Mouse (Mus musculus) kidney, embryonic 14.5 days (tissue): ENCODE measurements around the gene Adamts4. TPM values are rescaled to one million over a fixed set of nuclear protein-coding genes. Genes with fewer than 3 reads are reported as not detected.

Experiments
- ATAC-seq: fragments of 200-750 bp; cut with Nextera tagmentation; 2 replicates; pipeline ENCODE4 v1.8.0; 2017; ENCODE audit warnings: moderate number of reproducible peaks, mild to moderate bottlenecking, moderate TSS enrichment, moderate library complexity; ENCODE audit not compliant: low FRiP score, low TSS enrichment
- H3K27ac ChIP-seq: fragments of 300-500 bp; sonication (generic); 2 replicates; pipeline ENCODE4 v1.5.1; 2014; ENCODE audit warnings: low read depth, mild to moderate bottlenecking, low read length, moderate library complexity, mixed read lengths
- H3K27me3 ChIP-seq: fragments of 300-500 bp; sonication (generic); 2 replicates; pipeline ENCODE4 v1.6.1; 2014; ENCODE audit warnings: mild to moderate bottlenecking, low read length; ENCODE audit not compliant: control insufficient read depth, insufficient read depth
- H3K36me3 ChIP-seq: fragments of 300-500 bp; sonication (generic); 2 replicates; pipeline ENCODE4 v1.6.1; 2014; ENCODE audit warnings: low read length, mixed read lengths; ENCODE audit not compliant: control insufficient read depth, insufficient read depth
- H3K4me1 ChIP-seq: fragments of 300-500 bp; sonication (generic); 2 replicates; pipeline ENCODE4 v1.6.1; 2014; ENCODE audit warnings: low read length, mixed read lengths; ENCODE audit not compliant: control insufficient read depth, insufficient read depth
- H3K4me2 ChIP-seq: fragments of 300-500 bp; sonication (generic); replicated peaks from 2 replicates; pipeline ENCODE4 v1.6.1; 2014; ENCODE audit warnings: low read depth, mild to moderate bottlenecking, low read length
- H3K4me3 ChIP-seq: fragments of 300-500 bp; sonication (generic); 2 replicates; pipeline ENCODE4 v1.5.1; 2014; ENCODE audit warnings: mild to moderate bottlenecking, low read length
- H3K9ac ChIP-seq: fragments of 300-500 bp; sonication (generic); 2 replicates; pipeline ENCODE4 v1.6.1; 2014; ENCODE audit warnings: low read depth, mild to moderate bottlenecking, low read length, moderate library complexity
- H3K9me3 ChIP-seq: fragments of 300-500 bp; sonication (generic); 2 replicates; pipeline ENCODE4 v1.6.1; 2016; ENCODE audit warnings: low read length; ENCODE audit not compliant: control insufficient read depth
- WGBS: fragments of 180-500 bp; shearing (Covaris S2); extraction: QIAGEN DNeasy Blood & Tissue Kit; methylation state at CpG from one replicate; pipeline ENCODE4 v1.1.7; 2014; 5-methylcytosine and 5-hydroxymethylcytosine counted together
- polyA plus RNA-seq: library from polyadenylated mRNA; unstranded; fragments of >200 nt; fragmentation: Nextera tagmentation; extraction: Ambion mirVana; gene quantifications from 2 replicates; pipeline ENCODE4 v1.2.1, GENCODE M21; 2014

The Adamts4 gene
- polyA plus RNA-seq, 1 experiment from 2014 or later, result 6.9 TPM

DNA sequence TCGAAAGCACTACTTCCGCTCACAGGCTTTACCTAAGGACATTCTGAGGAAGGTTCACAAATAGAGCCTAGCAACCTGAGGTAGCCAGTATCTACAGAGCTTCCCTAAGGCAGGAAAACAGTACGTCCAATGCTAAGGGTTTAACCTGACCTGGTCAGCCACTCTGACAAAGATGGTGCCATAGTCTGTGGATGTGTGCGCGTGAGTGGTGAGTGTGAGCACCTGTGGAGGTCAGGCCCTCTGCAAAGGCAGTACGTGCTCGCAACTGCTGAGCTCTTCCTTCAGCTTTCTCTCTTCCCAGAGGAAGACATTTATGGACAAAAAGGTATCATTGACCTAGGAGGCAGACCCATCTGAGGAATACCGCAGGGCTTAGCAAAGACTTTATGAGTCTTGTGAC, 28.2 kb downstream of the Adamts4 start:
- Histone ChIP-seq H3K4me1 (peaks cover 13% of the 10 kb centered on the region; the same call in 1 of the 2 replicates), H3K27ac (no peak overlapping the region), H3K27me3 (no peaks in the 10 kb centered on the region), H3K36me3 (peaks cover 60% of the 10 kb centered on the region), H3K9ac (no peak overlapping the region), H3K4me3 (no peak overlapping the region), H3K9me3 (no peaks in the 10 kb centered on the region), H3K4me2 (no peak overlapping the region)
- ATAC-seq, result no peak
- 90% methylated on average over 8 of the region's 8 CpGs for WGBS

DNA sequence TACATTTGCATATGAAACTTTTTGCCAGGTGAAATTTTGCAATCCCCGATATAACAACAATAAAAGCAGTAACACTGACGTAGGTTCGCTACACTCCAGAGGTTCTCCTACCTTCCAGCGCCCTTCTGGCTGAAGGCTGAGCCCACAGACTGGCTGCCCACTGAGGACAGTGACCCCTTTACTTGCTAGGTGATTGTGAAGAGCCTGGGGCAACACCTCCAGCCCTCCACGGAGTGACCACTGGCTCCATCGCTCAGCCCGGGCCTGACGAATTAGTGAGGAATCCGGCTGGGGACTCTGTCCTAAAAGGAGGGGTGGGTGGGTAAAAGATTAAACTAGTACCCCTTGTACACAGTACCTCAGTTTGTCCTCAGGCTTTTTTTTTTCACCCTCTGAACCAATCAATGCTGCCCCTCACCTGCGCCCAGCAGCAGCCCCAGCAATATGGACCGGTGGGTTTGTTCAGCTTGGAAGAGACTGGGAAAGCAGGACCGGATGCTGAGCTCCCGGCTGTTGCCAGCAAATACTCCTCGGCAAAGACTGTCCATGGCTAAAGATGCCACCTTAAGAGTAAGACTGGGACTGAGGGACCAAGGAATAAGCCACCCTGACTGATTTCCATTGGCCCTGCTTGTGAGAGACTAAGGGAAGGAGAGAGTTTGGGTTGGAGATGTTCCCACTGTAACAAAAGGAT, 28.9 kb downstream of the Adamts4 start:
- peak overlapping the region; percentile 65; the same call in 1 of the 2 replicates for H3K9ac ChIP-seq
- peaks cover 13% of the 10 kb centered on the region; the same call in 1 of the 2 replicates for H3K4me1 ChIP-seq
- ATAC-seq, result no peak
- peaks cover 59% of the 10 kb centered on the region for H3K36me3 ChIP-seq
- no peak overlapping the region for H3K27ac ChIP-seq
- H3K4me3 ChIP-seq, result peak overlapping the region; percentile 57
- H3K9me3 ChIP-seq, result no peaks in the 10 kb centered on the region
- no peaks in the 10 kb centered on the region for H3K27me3 ChIP-seq
- peak overlapping the region; percentile 52; the same call in 1 of the 2 replicates for H3K4me2 ChIP-seq
- WGBS, result 87% methylated on average over 14 of the region's 14 CpGs

DNA sequence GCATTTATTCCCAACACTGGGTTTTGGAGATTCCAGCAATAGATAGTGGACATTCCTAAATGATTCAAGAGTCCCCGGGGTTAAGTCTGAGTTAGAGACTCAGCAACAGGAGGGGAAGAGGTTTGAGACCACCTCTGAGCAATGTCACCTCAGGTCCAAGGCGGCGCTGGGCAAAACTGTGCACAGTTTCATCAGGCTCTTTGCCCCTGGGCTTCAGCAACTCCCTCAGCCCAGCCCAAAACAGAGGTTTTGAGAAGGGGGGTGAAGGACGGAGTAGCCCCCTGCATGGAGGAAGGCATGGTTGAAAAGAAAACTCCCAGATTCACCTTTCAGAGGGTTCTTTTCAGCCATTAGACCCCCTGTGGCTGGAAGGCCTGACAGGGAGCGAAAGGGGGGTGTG, 29.5 kb downstream of the Adamts4 start:
- ATAC-seq, result no peak
- 76% methylated on average over 5 of the region's 5 CpGs for WGBS
- Histone ChIP-seq H3K4me2 (peak overlapping the region; percentile 52), H3K36me3 (peaks cover 57% of the 10 kb centered on the region), H3K9ac (peak overlapping the region; percentile 65), H3K9me3 (no peaks in the 10 kb centered on the region), H3K4me1 (peaks cover 13% of the 10 kb centered on the region; the same call in 1 of the 2 replicates), H3K27ac (no peak overlapping the region), H3K27me3 (no peaks in the 10 kb centered on the region), H3K4me3 (peak overlapping the region; percentile 57)

DNA sequence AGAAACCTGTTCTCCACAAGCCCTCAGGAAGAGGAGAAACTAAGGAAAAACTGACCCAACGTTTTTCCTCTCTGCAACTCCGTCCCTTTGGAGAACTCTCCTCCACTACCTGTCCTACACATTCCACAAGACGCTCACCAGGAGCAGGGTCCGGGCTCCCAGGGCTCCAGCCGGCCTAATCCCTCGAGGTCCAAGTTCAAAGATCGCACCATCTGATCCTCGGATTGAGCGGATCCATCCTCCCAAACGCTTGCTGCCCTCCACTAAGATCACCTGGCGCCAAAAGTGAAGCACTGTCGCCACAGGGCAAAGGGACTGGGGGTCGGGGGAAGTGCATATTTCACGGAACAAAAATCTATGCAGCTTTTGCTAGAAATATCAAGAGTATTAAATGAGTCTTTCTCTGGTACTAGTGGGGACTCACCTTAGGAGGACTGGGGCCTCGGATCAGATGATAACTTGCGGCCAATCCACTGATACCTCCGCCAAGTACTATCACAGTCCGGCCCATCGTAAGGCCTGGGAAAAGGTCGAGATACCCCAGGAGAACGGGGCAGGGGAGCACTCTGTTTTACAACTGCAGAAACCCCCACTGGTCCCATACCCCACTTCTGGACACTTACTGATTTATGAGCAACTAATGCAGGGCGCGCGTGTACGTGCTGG, 30.2 kb downstream of the Adamts4 start:
- Histone ChIP-seq H3K36me3 (peaks cover 57% of the 10 kb centered on the region), H3K4me1 (peaks cover 13% of the 10 kb centered on the region; the same call in 1 of the 2 replicates), H3K27me3 (no peaks in the 10 kb centered on the region), H3K9ac (peak overlapping the region; percentile 65), H3K9me3 (no peaks in the 10 kb centered on the region), H3K27ac (no peak overlapping the region), H3K4me2 (peak overlapping the region; percentile 52), H3K4me3 (peak overlapping the region; percentile 57)
- 1% methylated on average over 25 of the region's 25 CpGs for WGBS
- peak; percentile 28; the same call in 1 of the 2 replicates for ATAC-seq

DNA sequence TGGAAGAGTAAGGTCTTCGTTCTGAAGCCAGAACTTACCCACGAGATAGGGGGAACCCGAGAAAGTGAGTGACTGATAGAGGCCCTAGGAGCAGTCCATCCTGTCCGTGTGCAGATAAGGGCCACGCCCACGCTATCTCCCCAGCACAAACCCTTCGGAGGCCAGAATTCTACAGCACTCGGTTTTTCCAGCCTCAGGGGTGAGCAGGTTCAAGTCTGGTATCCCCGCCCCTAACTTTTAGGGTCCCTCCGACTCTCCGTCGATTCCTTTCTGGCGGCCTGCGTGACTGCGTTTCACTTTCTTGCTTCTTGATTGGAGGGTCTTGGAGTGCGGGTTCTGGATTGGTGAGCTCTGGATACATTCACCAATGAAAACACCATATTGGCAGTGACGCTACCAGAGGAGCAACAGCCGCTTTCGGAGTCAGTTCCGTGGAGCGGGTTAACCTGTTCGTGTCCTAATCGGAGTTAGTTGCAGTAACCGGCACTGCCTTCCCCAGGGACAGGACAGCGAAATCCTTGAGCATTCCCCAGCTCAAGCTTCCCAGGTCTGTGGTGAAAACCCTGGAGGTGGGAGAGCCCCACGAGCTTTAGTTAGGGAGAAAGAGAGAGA, 30.8 kb downstream of the Adamts4 start, which contains the start of gene Ppox:
Ppox (minus strand) TSS at position 271 of the 612 bp plus-strand sequence.
- WGBS, result under 1% methylated on average over 26 of the region's 26 CpGs
- H3K27ac ChIP-seq, result peak within 1 kb of the TSS; percentile 87

DNA sequence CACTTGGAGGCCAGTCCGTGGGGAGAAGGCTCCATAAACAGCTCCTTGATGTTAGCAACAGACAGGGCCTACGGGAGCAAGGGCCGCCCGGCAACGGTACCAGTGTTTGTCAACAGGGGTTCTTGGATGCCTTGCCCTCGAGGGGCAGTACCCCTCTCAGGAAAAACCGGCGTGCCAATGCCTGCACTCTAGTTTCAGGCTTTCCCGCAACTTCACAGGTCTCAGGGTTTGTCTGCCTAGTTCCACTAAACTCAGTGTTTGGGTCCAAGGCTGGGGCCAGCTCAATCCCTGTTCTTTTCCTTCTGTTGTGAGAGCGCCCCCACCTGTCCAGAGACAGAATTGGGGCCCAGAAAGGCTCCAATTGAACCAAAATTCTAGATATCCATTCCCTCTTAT, 31.3 kb downstream of the Adamts4 start:
- peak overlapping the region; percentile 57 for H3K4me3 ChIP-seq
- H3K36me3 ChIP-seq, result peaks cover 58% of the 10 kb centered on the region
- peak overlapping the region; percentile 51; the same call in 1 of the 2 replicates for H3K9ac ChIP-seq
- under 1% methylated on average over 10 of the region's 10 CpGs for WGBS
- peak overlapping the region; percentile 46 for H3K4me2 ChIP-seq
- peak; percentile 48 for ATAC-seq
- H3K27me3 ChIP-seq, result no peaks in the 10 kb centered on the region
- H3K27ac ChIP-seq, result peak overlapping the region; percentile 87
- no peaks in the 10 kb centered on the region for H3K9me3 ChIP-seq
- peaks cover 14% of the 10 kb centered on the region; the same call in 1 of the 2 replicates for H3K4me1 ChIP-seq

More for the DNA sequence above, 30.8 kb downstream of the Adamts4 start, which contains the start of gene Ppox:
- H3K4me2 ChIP-seq, result peak within 1 kb of the TSS; percentile 52
- H3K27me3 ChIP-seq, result no peaks in the 10 kb centered on the region
- H3K4me1 ChIP-seq, result peaks cover 13% of the 10 kb centered on the region; the same call in 1 of the 2 replicates
- H3K9ac ChIP-seq, result peak within 1 kb of the TSS; percentile 65
- peak within 1 kb of the TSS; percentile 57 for H3K4me3 ChIP-seq
- no peaks in the 10 kb centered on the region for H3K9me3 ChIP-seq
- H3K36me3 ChIP-seq, result peaks cover 58% of the 10 kb centered on the region
- peak; percentile 97 for ATAC-seq

DNA sequence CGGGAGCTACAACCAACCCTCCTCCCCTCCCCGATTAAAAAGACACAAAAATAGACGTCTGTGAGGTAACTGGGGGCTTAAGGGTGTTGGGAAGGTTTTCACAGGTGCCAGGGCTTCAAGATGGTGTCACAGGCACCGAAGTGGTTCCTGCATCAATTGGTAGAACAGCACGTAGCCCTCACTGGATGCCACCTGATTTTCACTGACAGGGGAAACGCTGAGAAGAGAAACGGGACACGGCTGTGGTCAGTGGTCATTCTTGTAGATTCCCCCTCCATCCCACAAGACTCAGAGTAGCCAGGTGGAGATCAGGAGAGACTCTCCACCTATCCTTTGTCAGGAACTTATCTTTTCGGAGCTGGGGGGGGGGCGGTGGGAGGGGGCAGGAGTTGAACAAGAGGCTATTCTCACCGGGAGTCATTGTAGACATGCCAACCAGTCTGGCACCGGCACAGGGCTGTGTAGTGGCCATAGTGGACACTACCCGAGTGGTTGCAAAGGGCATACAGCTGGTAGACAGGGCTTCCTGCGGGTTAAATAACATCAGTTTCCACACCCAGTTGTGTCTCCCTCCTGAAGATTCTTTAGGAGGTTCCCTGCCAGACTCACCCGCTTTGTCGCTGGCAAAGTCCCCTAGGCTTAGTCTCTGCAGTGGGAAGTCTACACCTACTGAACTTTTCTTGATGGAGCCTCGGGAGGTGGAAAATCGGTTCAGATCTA, 32.0 kb downstream of the Adamts4 start:
- 82% methylated on average over 18 of the region's 18 CpGs for WGBS
- H3K27ac ChIP-seq, result peak overlapping the region; percentile 87; the same call in 1 of the 2 replicates

More for the DNA sequence above, 32.0 kb downstream of the Adamts4 start:
- Histone ChIP-seq H3K4me3 (peak overlapping the region; percentile 57; the same call in 1 of the 2 replicates), H3K9me3 (no peaks in the 10 kb centered on the region), H3K4me1 (peaks cover 18% of the 10 kb centered on the region; the same call in 1 of the 2 replicates), H3K27me3 (no peaks in the 10 kb centered on the region), H3K9ac (peak overlapping the region; percentile 51; the same call in 1 of the 2 replicates), H3K4me2 (peak overlapping the region; percentile 46; the same call in 1 of the 2 replicates), H3K36me3 (peaks cover 51% of the 10 kb centered on the region)
- ATAC-seq, result no peak
